Mouse (Mus musculus) urinary bladder, postnatal 0 days (tissue): ENCODE measurements around the gene Btbd2. TPM values are rescaled to one million over a fixed set of nuclear protein-coding genes. Genes with fewer than 3 reads are reported as not detected.

Source experiments
- microRNA-seq: library from miRNA; unstranded; fragments of <30 nt; microRNA quantifications from one replicate; pipeline ENCODE4, GENCODE M21; 2016
- polyA plus RNA-seq: library from polyadenylated mRNA; unstranded; fragments of >200 nt; fragmentation: Nextera tagmentation; extraction: Ambion mirVana; gene quantifications from 2 replicates; pipeline ENCODE4 v1.2.1, GENCODE M21; 2015

The Btbd2 gene
- 29.3 and 31.7 TPM in 2 replicates for polyA plus RNA-seq

GRCm38 (mm10) chr10:80656863-80657623 is at the start of gene Btbd2:
Gene Btbd2, minus strand, starts transcription at chr10:80657071.

GRCm38 (mm10) chr10:80701721-80702535 is 45.1 kb upstream of the Btbd2 start, which contains the start of the genes Mob3a and Izumo4:
Gene Mob3a, minus strand, starts transcription at chr10:80701977.
Gene Izumo4, plus strand, starts transcription at chr10:80702184.

GRCm38 (mm10) chr10:80677942-80678436 is 21.1 kb upstream of the Btbd2 start, which contains the start of gene Mknk2:
Gene Mknk2, minus strand, starts transcription at chr10:80678112.

GRCm38 (mm10) chr10:80622661-80623456 is 34.0 kb downstream of the Btbd2 start, which contains the start of gene Csnk1g2:
Gene Csnk1g2, plus strand, starts transcription at chr10:80622838.

GRCm38 (mm10) chr10:80605721-80606120 is 51.1 kb downstream of the Btbd2 start, which contains the start of gene Gm49322:
Gene Gm49322, plus strand, starts transcription at chr10:80606021.

GRCm38 (mm10) chr10:80602698-80603325 is 54.1 kb downstream of the Btbd2 start, which contains the start of the genes Scamp4 and Adat3:
Gene Scamp4, plus strand, starts transcription at chr10:80602872.
Gene Adat3, plus strand, starts transcription at chr10:80602880.

Small RNAs within 50 kb of the gene (microRNA-seq; reads per million reads assigned to microRNA genes)
- not detected for gene Mir6912

Other genes with a start within 250 kb of the Btbd2 start
- gene Tcf3, start 223.4 kb downstream of the Btbd2 start, polyA plus RNA-seq = 28.2 and 29.8 TPM in 2 replicates
- not detected in 2 replicates for gene Onecut3, start 162.2 kb downstream of the Btbd2 start, polyA plus RNA-seq
- 0.05 and 0.07 TPM in 2 replicates for gene Atp8b3, start 117.9 kb downstream of the Btbd2 start, polyA plus RNA-seq
- 8.7 and 9.3 TPM in 2 replicates for gene Rexo1, start 95.5 kb downstream of the Btbd2 start, polyA plus RNA-seq
- 8.8 and 9.9 TPM in 2 replicates for gene Klf16, start 79.8 kb downstream of the Btbd2 start, polyA plus RNA-seq
- 73.0 and 80.4 TPM in 2 replicates for gene Abhd17a, start 66.7 kb downstream of the Btbd2 start, polyA plus RNA-seq
- gene Scamp4, start 54.2 kb downstream of the Btbd2 start, polyA plus RNA-seq = 62.1 and 62.3 TPM in 2 replicates
- 3.7 and 5.5 TPM in 2 replicates for gene Adat3, start 54.2 kb downstream of the Btbd2 start, polyA plus RNA-seq
- gene Gm49322, start 51.0 kb downstream of the Btbd2 start, polyA plus RNA-seq = 0.82 and 1.4 TPM in 2 replicates
- 95.0 and 98.7 TPM in 2 replicates for gene Csnk1g2, start 34.2 kb downstream of the Btbd2 start, polyA plus RNA-seq
- 40.8 and 44.3 TPM in 2 replicates for gene Mknk2, start 21.0 kb upstream of the Btbd2 start, polyA plus RNA-seq
- 64.5 and 80.1 TPM in 2 replicates for gene Mob3a, start 44.9 kb upstream of the Btbd2 start, polyA plus RNA-seq
- gene Izumo4, start 45.1 kb upstream of the Btbd2 start, polyA plus RNA-seq = 16.9 and 19.6 TPM in 2 replicates
- 44.7 and 50.1 TPM in 2 replicates for gene Ap3d1, start 85.2 kb upstream of the Btbd2 start, polyA plus RNA-seq
- 6.0 and 6.6 TPM in 2 replicates for gene Dot1l, start 98.1 kb upstream of the Btbd2 start, polyA plus RNA-seq
- gene Sf3a2, start 141.1 kb upstream of the Btbd2 start, polyA plus RNA-seq = 34.2 and 40.0 TPM in 2 replicates
- 63.9 and 66.1 TPM in 2 replicates for gene Plekhj1, start 141.6 kb upstream of the Btbd2 start, polyA plus RNA-seq
- gene Amh, start 148.2 kb upstream of the Btbd2 start, polyA plus RNA-seq = not detected in 2 replicates
- 2.2 and 2.9 TPM in 2 replicates for gene Jsrp1, start 156.4 kb upstream of the Btbd2 start, polyA plus RNA-seq
- 1,130 and 1,319 TPM in 2 replicates for gene Oaz1, start 169.6 kb upstream of the Btbd2 start, polyA plus RNA-seq
- not detected in 2 replicates for gene Lingo3, start 187.0 kb upstream of the Btbd2 start, polyA plus RNA-seq
- gene Lsm7, start 198.1 kb upstream of the Btbd2 start, polyA plus RNA-seq = 135 and 148 TPM in 2 replicates
- 17.8 and 19.5 TPM in 2 replicates for gene Sppl2b, start 198.2 kb upstream of the Btbd2 start, polyA plus RNA-seq
- gene Tmprss9, start 214.8 kb upstream of the Btbd2 start, polyA plus RNA-seq = not detected in 2 replicates
- gene Timm13, start 243.9 kb upstream of the Btbd2 start, polyA plus RNA-seq = 186 and 200 TPM in 2 replicates